Mouse (Mus musculus) lung, postnatal 0 days (tissue): ENCODE results near the gene Zbtb16.

Source experiments
- CTCF ChIP-seq: IDR thresholded peaks from 2 replicates; pipeline ENCODE4 v1.5.1; 2016; ENCODE audit warnings: antibody characterized with exemption, mild to moderate bottlenecking
- EP300 ChIP-seq: IDR thresholded peaks from 2 replicates; pipeline ENCODE4 v1.6.1; 2016; ENCODE audit warnings: antibody characterized with exemption, mild to moderate bottlenecking, control low read depth

- TF ChIP-seq CTCF (no peak), EP300 (no peak)
Measured at GRCm38 (mm10) chr9:48824533-48825130, 11.4 kb downstream of the Zbtb16 start.
